Mouse (Mus musculus): ENCODE results near the gene Gm1123.

- TF ChIP-seq POLR2A (IDR thresholded peaks at IDR 0.05; ENCODE audit: low read depth, low read length) (no peak), CTCF (IDR thresholded peaks at IDR 0.05; ENCODE audit: extremely low read depth, insufficient read length, insufficient replicate concordance, low read depth, low read length) (no peak)
Measured at GRCm38 (mm10) chr9:99032031-99032430, 3.5 kb downstream of the Gm1123 start.
